Mouse (Mus musculus): ENCODE data around the gene Tesk2.

DNA sequence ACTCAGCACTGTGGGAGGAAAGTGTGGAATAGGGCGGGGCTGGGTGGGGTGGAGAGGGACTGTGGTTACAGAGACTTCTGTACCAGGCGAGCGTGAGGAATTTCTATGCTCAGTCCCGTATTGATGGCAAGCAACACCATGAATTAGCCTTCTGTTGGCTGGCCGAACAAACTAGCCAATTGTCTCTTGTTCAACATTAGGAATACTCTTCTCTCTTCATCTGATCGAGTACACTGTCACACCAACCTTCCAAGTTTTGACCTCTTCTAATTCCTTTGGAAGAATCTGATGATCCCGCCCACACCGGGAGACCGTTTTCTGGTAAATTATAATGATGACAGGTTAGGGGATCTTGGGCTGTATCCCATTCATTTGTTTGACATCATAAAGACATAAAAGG, 13.1 kb upstream of the Tesk2 start:
- TF ChIP-seq CTCF (IDR thresholded peaks at IDR 0.05; ENCODE audit: low read depth) = no peak
- TF ChIP-seq EP300 (IDR thresholded peaks at IDR 0.05; ENCODE audit: low read depth) = no peak

Measured in liver, embryonic 14.5 days (tissue).